Mouse (Mus musculus) bone marrow macrophage, adult 2 months (primary cell): ENCODE results near the gene Pde4d. TPM values are rescaled to one million over a fixed set of nuclear protein-coding genes. Genes with fewer than 3 reads are reported as not detected.

Experiments used
- H3K27ac ChIP-seq: 2 replicates; pipeline ENCODE4 v1.5.1; 2012; ENCODE audit warnings: low read depth, low read length; ENCODE audit not compliant: insufficient read depth
- H3K4me1 ChIP-seq: 2 replicates; pipeline ENCODE4 v1.6.1; 2012; ENCODE audit warnings: low read length; ENCODE audit not compliant: control insufficient read depth, insufficient read depth
- H3K4me3 ChIP-seq: 2 replicates; pipeline ENCODE4 v1.5.1; 2012; ENCODE audit warnings: mild to moderate bottlenecking, low read length, moderate library complexity; ENCODE audit not compliant: insufficient read depth
- CTCF ChIP-seq: IDR thresholded peaks from 2 replicates; pipeline ENCODE4 v1.5.1; 2012; ENCODE audit warnings: low read depth, mild to moderate bottlenecking, low read length, moderate library complexity
- POLR2A ChIP-seq: IDR thresholded peaks from 2 replicates; pipeline ENCODE4 v1.6.1; 2012; ENCODE audit warnings: mild to moderate bottlenecking, low read depth, low read length, borderline replicate concordance
- polyA plus RNA-seq: library from polyadenylated mRNA; stranded (reverse); fragments of >200 nt; gene quantifications from 2 replicates; pipeline ENCODE4 v1.2.4, GENCODE M21; 2012; ENCODE audit not compliant: missing spikeins, insufficient read depth, insufficient read length

Gene Pde4d
- polyA plus RNA-seq, 1 experiment: 1.8 TPM

DNA sequence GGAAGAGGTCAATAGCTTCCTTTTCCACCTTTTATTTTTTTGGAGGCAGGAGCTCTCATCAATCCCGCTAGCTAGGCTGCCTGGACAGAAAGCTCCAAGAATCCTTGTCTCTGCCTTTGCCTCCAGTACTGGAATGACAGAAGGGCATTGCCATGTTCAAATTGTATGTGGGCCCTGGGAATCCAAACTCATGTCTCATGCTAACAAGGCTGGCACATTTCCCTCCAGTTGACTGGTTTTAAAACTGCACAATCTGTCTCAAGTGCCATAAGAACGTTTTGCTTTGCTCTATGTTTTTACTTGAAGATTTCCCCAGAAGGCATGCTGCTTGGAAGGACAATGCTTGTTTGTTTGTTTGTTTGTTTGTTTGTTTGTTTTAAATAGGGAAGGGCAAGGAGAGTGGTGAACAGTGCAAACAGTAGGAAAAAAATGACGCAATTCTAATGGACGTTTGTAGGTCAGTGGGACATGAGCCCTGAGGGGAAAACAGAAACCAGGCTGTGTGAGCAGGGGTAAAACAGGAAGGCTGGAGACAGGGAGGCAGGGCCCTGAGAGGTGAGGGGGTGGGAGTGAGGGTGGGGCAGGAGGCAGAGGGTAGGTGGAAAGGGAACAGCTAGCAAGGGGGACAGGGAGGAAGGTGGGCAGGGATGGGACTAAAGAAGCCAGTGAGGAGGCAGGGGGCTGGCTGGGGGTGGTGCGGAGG lies 784.3 kb downstream of the Pde4d start:
- peaks cover 8% of the 10 kb centered on the region for H3K4me1 ChIP-seq
- H3K4me3 ChIP-seq: no peak overlapping the region
- no peak overlapping the region for H3K27ac ChIP-seq
- TF ChIP-seq CTCF (no peak), POLR2A (no peak)

DNA sequence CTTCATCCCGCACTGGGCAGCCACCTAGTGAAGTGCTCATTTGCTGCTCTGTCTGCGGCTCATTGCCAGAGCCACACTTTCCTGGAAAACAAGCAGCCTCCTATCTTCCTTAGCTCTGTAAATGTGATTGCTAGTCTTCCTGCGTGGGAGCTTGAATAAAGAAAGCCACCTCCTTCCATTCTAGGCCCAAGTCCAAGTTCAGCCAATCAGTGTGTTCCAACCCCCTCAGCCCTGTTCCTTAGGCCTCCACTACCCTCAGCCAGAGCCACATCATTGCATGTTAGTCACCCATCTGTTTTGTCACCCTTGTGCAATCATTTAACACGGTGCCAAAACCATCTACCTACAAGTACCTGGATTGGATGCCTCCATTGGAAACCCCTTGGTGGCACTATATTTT lies 786.3 kb downstream of the Pde4d start:
- no peak for TF ChIP-seq POLR2A
- no peak for TF ChIP-seq CTCF
- Histone ChIP-seq H3K4me1 (peaks cover 8% of the 10 kb centered on the region), H3K27ac (no peak overlapping the region), H3K4me3 (no peak overlapping the region)

GRCm38 (mm10) chr13:109238670-109239069 lies 788.9 kb downstream of the Pde4d start:
- Histone ChIP-seq H3K4me3 (no peak overlapping the region), H3K27ac (no peak overlapping the region), H3K4me1 (peaks cover 17% of the 10 kb centered on the region)
- TF ChIP-seq POLR2A: no peak
- no peak for TF ChIP-seq CTCF

- Histone ChIP-seq H3K4me3 (no peak overlapping the region), H3K4me1 (peaks cover 18% of the 10 kb centered on the region), H3K27ac (0 out of 2 replicates have a peak overlapping the region, but pooled peaks have one; percentile 12)
- TF ChIP-seq CTCF (no peak), POLR2A (no peak)
Observed at GRCm38 (mm10) chr13:109239296-109239695, 789.5 kb downstream of the Pde4d start.

- Histone ChIP-seq H3K4me1 (peaks cover 21% of the 10 kb centered on the region), H3K4me3 (no peak overlapping the region), H3K27ac (peak overlapping the region; percentile 19; the same call in 1 of the 2 replicates)
- TF ChIP-seq POLR2A: no peak
- TF ChIP-seq CTCF: no peak
Observed at GRCm38 (mm10) chr13:109242456-109243050, 792.8 kb downstream of the Pde4d start.

DNA sequence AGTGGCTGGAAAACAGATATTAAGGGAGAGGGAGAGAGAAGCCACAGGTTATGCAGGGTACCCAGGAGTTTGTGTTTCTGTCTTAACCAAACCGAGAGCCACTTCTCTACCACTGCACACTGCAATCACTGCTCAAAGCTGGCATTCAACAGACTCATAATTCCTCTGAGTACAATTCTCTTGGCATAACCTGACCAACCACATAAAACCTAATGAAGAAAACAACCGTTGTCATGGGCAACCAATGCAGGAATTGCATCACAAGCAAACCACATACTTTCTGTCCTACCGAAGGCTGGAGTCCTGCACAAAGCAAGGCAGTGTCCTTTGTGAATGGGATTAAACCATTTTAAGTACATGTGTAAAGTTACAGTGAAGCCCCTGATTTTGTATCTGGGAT lies 793.4 kb downstream of the Pde4d start:
- TF ChIP-seq CTCF (no peak), POLR2A (no peak)
- H3K4me3 ChIP-seq: no peak overlapping the region
- peaks cover 26% of the 10 kb centered on the region for H3K4me1 ChIP-seq
- H3K27ac ChIP-seq: no peak overlapping the region

- H3K4me3 ChIP-seq: no peak overlapping the region
- TF ChIP-seq POLR2A (no peak), CTCF (no peak)
- H3K27ac ChIP-seq: no peak overlapping the region
- H3K4me1 ChIP-seq: peaks cover 31% of the 10 kb centered on the region
Observed at GRCm38 (mm10) chr13:109247061-109247460, 797.3 kb downstream of the Pde4d start.

DNA sequence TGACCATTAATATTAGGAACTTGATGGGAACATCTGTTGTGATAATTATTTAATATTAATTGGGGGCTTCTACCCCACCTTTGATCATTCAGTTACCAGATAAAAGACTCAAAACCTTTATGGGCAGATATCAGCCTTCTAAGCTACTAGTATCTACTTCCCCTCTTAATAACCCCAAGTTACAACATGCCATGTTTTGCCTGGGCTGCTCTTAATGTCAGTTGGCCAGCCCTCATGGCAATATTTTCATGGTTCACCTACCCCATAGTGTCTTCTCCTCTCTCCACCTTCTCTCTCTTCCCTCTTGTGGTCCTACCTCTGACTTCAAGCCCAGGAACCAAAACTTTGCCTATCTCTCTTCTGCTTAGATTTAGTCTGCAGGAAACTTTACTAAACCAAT lies 799.6 kb downstream of the Pde4d start:
- Histone ChIP-seq H3K27ac (no peak overlapping the region), H3K4me3 (no peak overlapping the region), H3K4me1 (peaks cover 16% of the 10 kb centered on the region)
- TF ChIP-seq CTCF (no peak), POLR2A (no peak)

DNA sequence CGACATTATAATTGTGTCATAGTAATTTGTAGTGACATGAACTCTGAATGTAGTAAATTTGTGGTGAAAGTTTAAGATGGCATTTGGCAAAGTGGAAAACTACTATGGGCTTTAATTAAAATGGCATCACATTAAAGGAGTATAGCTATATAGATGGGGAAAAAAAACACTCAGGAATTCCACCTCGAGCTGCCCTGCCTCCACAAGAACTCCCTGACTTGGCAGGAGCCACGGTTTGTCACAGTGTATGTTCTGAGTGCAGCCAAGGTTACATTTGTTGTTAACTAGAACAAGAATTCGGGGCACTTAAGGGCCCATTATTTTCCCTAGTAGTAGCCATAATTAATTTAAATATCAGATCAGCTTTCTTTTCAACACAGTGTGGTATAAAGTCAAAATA lies 805.9 kb downstream of the Pde4d start:
- no peak overlapping the region for H3K27ac ChIP-seq
- no peaks in the 10 kb centered on the region for H3K4me1 ChIP-seq
- no peak overlapping the region for H3K4me3 ChIP-seq
- TF ChIP-seq POLR2A: no peak
- no peak for TF ChIP-seq CTCF

GRCm38 (mm10) chr13:109260220-109260795 lies 810.6 kb downstream of the Pde4d start:
- no peak for TF ChIP-seq POLR2A
- H3K4me1 ChIP-seq: peaks cover 17% of the 10 kb centered on the region
- peak overlapping the region; percentile 16; the same call in 1 of the 2 replicates for H3K27ac ChIP-seq
- H3K4me3 ChIP-seq: peak overlapping the region; percentile 82
